Mouse (Mus musculus) heart, adult 2 months (tissue): ENCODE measurements around the gene Kdm1b. TPM values are rescaled to one million over a fixed set of nuclear protein-coding genes. Genes with fewer than 3 reads are reported as not detected.
A peak's percentile ranks its signal among the peaks of the same experiment; 100 is the strongest.

ENCODE experiments used
- DNase-seq, 2 experiments: peaks; one replicate each; pipeline ENCODE4 v3.0.0; 2021
- H3K27ac ChIP-seq: fragments of 200-600 bp; 2 replicates; pipeline ENCODE4 v1.8.1; 2022
- H3K27me3 ChIP-seq: fragments of 200-500 bp; 2 replicates; pipeline ENCODE4 v1.6.1; 2012; ENCODE audit warnings: mild to moderate bottlenecking, low read length, inconsistent platforms, mixed read lengths; ENCODE audit not compliant: control insufficient read depth, insufficient read depth
- H3K36me3 ChIP-seq: fragments of 200-500 bp; 2 replicates; pipeline ENCODE4 v1.6.1; 2012; ENCODE audit warnings: low read length, inconsistent platforms; ENCODE audit not compliant: control insufficient read depth, insufficient read depth
- H3K4me1 ChIP-seq: fragments of 200-500 bp; 2 replicates; pipeline ENCODE4 v1.6.1; 2011; ENCODE audit warnings: low read length; ENCODE audit not compliant: control insufficient read depth, insufficient read depth
- H3K4me3 ChIP-seq: fragments of 200-600 bp; 2 replicates; pipeline ENCODE4 v1.8.1; 2022
- H3K79me2 ChIP-seq: fragments of 200-500 bp; replicated peaks from 2 replicates; pipeline ENCODE4 v1.6.1; 2012; ENCODE audit warnings: mild to moderate bottlenecking, inconsistent platforms, low read length, moderate library complexity, mixed read lengths; ENCODE audit not compliant: control insufficient read depth, insufficient read depth
- H3K9ac ChIP-seq: fragments of 200-500 bp; 2 replicates; pipeline ENCODE4 v1.6.1; 2012; ENCODE audit warnings: low read depth, mild to moderate bottlenecking, control low read depth, inconsistent platforms, low read length, mixed read lengths
- CTCF ChIP-seq: fragments of 200-600 bp; IDR thresholded peaks from 2 replicates; pipeline ENCODE4 v1.8.1; 2022; ENCODE audit warnings: antibody characterized with exemption, mild to moderate bottlenecking, moderate library complexity
- EP300 ChIP-seq: fragments of 200-500 bp; IDR thresholded peaks from 2 replicates; pipeline ENCODE4 v1.6.1; 2011; ENCODE audit warnings: low read depth, low read length, control low read depth; ENCODE audit not compliant: insufficient read depth
- POLR2A ChIP-seq: fragments of 200-500 bp; IDR thresholded peaks from 2 replicates; pipeline ENCODE4 v1.6.1; 2011; ENCODE audit warnings: mild to moderate bottlenecking, low read depth, low read length, control low read depth; ENCODE audit not compliant: insufficient read depth
- WGBS: fragments of 180-500 bp; shearing (Covaris S2); methylation state at CpG from one replicate; pipeline ENCODE4 v1.1.7; 2018; 5-methylcytosine and 5-hydroxymethylcytosine counted together
- intact Hi-C: fragments of 180-260 bp; cut with DNase I; formaldehyde crosslinking; loops from one replicate; pipeline ENCODE4 v1.15.1; 2025
- polyA plus RNA-seq: library from polyadenylated mRNA; depleted of rRNA; stranded (reverse); fragments of >200 nt; gene quantifications from 2 replicates; pipeline ENCODE4 v1.2.3, GENCODE M21; 2012
- total RNA-seq, 2 experiments: library from RNA; stranded (reverse); gene quantifications; 2 replicates each; pipeline ENCODE4 v1.2.3; 2021

Kdm1b gene
- total and polyA plus RNA-seq, 3 experiments = 5.0 to 10.5 (median 8.9) TPM

DNA sequence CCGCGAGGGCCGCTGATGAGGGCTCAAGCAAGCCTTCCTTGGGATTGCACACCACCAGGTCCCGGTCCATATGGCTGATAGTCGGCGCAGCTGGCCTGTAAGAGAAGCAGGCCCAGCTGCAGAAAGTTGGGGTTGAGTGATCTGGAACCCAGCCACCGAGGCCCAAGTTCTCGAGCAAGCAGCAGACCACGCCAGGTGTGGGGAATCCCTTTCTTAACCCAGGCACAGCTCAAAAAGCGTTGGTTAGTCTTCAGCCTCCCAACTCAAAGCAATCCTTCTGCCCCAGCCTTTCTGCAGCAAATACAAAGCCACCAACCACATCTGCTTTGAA lies 1.3 kb downstream of the Kdm1b start, which contains the start of gene Tpmt:
Gene Tpmt, minus strand, starts transcription at position 121 of the 331 bp plus-strand sequence.
- Histone ChIP-seq H3K9ac (peak within 1 kb of the TSS; percentile 85), H3K79me2 (peaks cover 3% of the 10 kb centered on the region; the same call in 1 of the 2 replicates), H3K36me3 (no peaks in the 10 kb centered on the region), H3K4me1 (peaks cover 3% of the 10 kb centered on the region), H3K4me3 (peak within 1 kb of the TSS; percentile 90), H3K27me3 (no peaks in the 10 kb centered on the region), H3K27ac (peak within 1 kb of the TSS; percentile 76)
- WGBS = 32% methylated on average over 10 of the region's 10 CpGs
- DNase-seq = peak in 1 of 2 experiments; percentile 9
- intact Hi-C loops = loop anchor here (10.0 kb wide), 1 partner anchor 320 kb away; the partner anchor contains the start of gene Nup153
- TF ChIP-seq POLR2A (no peak), EP300 (no peak), CTCF (no peak)

DNA sequence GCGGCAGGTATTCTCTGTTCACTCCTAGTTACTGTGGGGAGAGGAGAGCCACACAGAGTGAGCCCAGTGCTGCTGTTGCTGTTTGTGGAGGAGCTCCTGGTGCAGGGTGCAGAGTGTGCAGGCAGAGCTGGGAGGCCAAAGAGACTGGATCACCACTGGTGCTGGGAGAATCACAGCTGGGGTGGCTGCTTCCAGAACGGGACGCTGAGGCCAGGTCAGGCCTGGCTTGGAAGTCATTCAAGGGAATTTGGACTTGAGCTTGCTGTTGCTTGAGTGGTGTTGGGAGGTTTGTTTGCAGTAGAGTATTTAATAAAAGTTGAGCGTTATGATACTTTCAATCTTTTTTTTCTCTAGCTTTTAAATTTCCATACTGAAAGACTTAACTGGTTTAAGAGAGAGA lies 4.7 kb downstream of the Kdm1b start:
- Histone ChIP-seq H3K27me3 (no peaks in the 10 kb centered on the region), H3K9ac (no peak overlapping the region), H3K79me2 (peaks cover 3% of the 10 kb centered on the region; the same call in 1 of the 2 replicates), H3K27ac (no peak overlapping the region), H3K4me1 (no peaks in the 10 kb centered on the region; the same call in 1 of the 2 replicates), H3K4me3 (no peak overlapping the region), H3K36me3 (no peaks in the 10 kb centered on the region)
- peak; percentile 23 to 25 for DNase-seq
- intact Hi-C loops = loop anchor here (10.0 kb wide), 1 partner anchor 323 kb away; the partner anchor contains the start of gene Nup153
- 70% methylated on average over 4 of the region's 4 CpGs for WGBS
- TF ChIP-seq EP300 = no peak
- TF ChIP-seq CTCF = no peak
- TF ChIP-seq POLR2A = no peak

DNA sequence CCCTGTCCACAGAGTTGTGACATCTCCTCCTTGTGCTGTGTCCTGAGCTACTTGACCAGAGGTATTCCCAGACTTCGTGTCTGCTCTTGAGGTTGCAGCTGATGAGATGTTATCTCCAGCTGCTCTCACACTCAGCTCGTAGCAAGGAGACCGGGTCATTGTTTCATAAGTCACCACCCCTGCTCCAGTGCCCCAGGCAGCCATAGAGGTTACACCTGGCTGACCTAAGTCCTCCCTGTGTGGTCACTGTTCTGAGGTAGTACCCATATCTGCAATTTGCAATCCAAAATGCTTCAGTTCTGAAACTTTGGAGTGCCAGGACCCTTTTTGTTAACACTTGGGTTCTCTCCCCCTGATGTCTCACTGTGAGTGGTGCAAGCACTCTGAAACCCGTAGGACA lies 6.7 kb downstream of the Kdm1b start:
- intact Hi-C loops = no loop called here
- no peak overlapping the region for H3K27ac ChIP-seq
- H3K4me3 ChIP-seq = no peak overlapping the region
- H3K9ac ChIP-seq = no peak overlapping the region
- no peaks in the 10 kb centered on the region for H3K27me3 ChIP-seq
- TF ChIP-seq EP300 (no peak), POLR2A (no peak)
- WGBS = 68% methylated on average over 4 of the region's 4 CpGs
- H3K79me2 ChIP-seq = no peaks in the 10 kb centered on the region
- H3K36me3 ChIP-seq = no peaks in the 10 kb centered on the region
- DNase-seq = no peak
- no peaks in the 10 kb centered on the region for H3K4me1 ChIP-seq

- H3K79me2 ChIP-seq = no peaks in the 10 kb centered on the region
- 86% methylated on average over 10 of the region's 10 CpGs for WGBS
- no peak for DNase-seq
- H3K4me3 ChIP-seq = no peak overlapping the region
- no peak overlapping the region for H3K27ac ChIP-seq
- no peak overlapping the region for H3K9ac ChIP-seq
- no peak for TF ChIP-seq EP300
- TF ChIP-seq POLR2A = no peak
- no peak for TF ChIP-seq CTCF
- intact Hi-C loops = no loop called here
- no peaks in the 10 kb centered on the region for H3K36me3 ChIP-seq
- no peaks in the 10 kb centered on the region for H3K27me3 ChIP-seq
- no peaks in the 10 kb centered on the region for H3K4me1 ChIP-seq
Observed at GRCm38 (mm10) chr13:47053971-47054370, 10.7 kb downstream of the Kdm1b start.

- H3K79me2 ChIP-seq = no peaks in the 10 kb centered on the region
- WGBS = 83% methylated on average over 11 of the region's 11 CpGs
- TF ChIP-seq EP300 (no peak), POLR2A (no peak), CTCF (no peak)
- no peak overlapping the region for H3K4me3 ChIP-seq
- intact Hi-C loops = no loop called here
- no peak for DNase-seq
- no peak overlapping the region for H3K27ac ChIP-seq
- H3K9ac ChIP-seq = no peak overlapping the region
- H3K36me3 ChIP-seq = no peaks in the 10 kb centered on the region
- H3K27me3 ChIP-seq = no peaks in the 10 kb centered on the region
- no peaks in the 10 kb centered on the region for H3K4me1 ChIP-seq
Observed at GRCm38 (mm10) chr13:47056126-47056525, 12.8 kb downstream of the Kdm1b start.

- Histone ChIP-seq H3K27me3 (no peaks in the 10 kb centered on the region), H3K79me2 (no peaks in the 10 kb centered on the region), H3K27ac (no peak overlapping the region), H3K36me3 (no peaks in the 10 kb centered on the region), H3K4me3 (no peak overlapping the region), H3K4me1 (no peaks in the 10 kb centered on the region), H3K9ac (no peak overlapping the region)
- WGBS = 87% methylated on average over 5 of the region's 5 CpGs
- DNase-seq = no peak
- TF ChIP-seq POLR2A (no peak), CTCF (no peak), EP300 (no peak)
- intact Hi-C loops = no loop called here
Observed at GRCm38 (mm10) chr13:47056781-47057180, 13.5 kb downstream of the Kdm1b start.
